In the genomic region with DNA sequence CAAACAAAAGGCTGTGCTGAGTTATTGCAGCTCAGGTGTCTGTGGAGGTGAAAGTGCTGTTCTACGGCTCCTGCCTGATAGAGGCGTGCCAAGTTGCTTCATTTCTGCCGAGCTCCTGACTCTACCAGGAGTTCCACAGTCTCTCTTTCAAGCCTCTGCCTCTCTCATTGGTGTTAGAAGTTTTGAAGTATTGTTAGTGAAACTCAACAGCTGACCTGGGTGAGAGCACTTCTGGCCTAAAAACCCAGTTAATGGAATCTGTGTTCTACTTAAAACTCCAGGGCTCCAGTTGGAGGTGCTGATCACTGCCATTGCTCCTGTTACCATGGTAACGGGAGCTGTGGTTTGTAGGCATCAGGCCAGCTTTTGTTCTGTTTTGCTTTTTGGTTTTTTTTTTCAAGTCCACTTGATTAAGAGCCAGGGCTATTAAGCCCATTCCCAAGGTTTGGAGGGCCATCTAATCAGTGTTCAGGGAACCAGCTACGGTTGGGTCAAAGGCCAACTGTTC, we compare ENCODE assay signal across 9 mouse cellular contexts. TPM values are rescaled to one million over a fixed set of nuclear protein-coding genes. Genes with fewer than 3 reads are reported as not detected.
DNase-seq lines count a peak whose midpoint lies in the region; ATAC-seq lines count a peak whose summit lies in the region.
"Had no signal": no experiment of that assay in that cellular context is flagged by ENCODE, and none has a peak within 500 bp of the region (broad histone marks: within the 10 kb centered on the region; RNA-seq: fewer than 3 reads in every experiment).

No protein-coding gene starts in this region.

- H3K9ac ChIP-seq in heart, embryonic 14.5 days (ENCODE audit: low read length): no peak overlapping the region
- no peak overlapping the region for H3K9ac ChIP-seq in hindbrain, embryonic 16.5 days (ENCODE audit: low read depth, low read length)

- no peak overlapping the region for H3K4me3 ChIP-seq in heart, embryonic 14.5 days (ENCODE audit: control insufficient read depth in 1 of 2, insufficient read depth in 1 of 2, low read depth in 1 of 2, low read length in 2 of 2)
- H3K4me3 ChIP-seq in hindbrain, embryonic 16.5 days (ENCODE audit: low read length): no peak overlapping the region

- H3K9me3 ChIP-seq in heart, embryonic 14.5 days (ENCODE audit: control insufficient read depth, low read length): no peaks in the 10 kb centered on the region
- no peaks in the 10 kb centered on the region for H3K9me3 ChIP-seq in hindbrain, embryonic 16.5 days (ENCODE audit: control insufficient read depth, low read length)

- peak overlapping the region; percentile 20 to 56 for H3K27ac ChIP-seq in heart, embryonic 14.5 days (replicated peaks in 1 of 2; ENCODE audit: control insufficient read depth in 1 of 2, insufficient read depth in 1 of 2, low read depth in 2 of 2, low read length in 2 of 2)
- peak overlapping the region; percentile 52 for H3K27ac ChIP-seq in hindbrain, embryonic 16.5 days (ENCODE audit: low read depth, low read length)

- H3K4me1 ChIP-seq in heart, embryonic 14.5 days (ENCODE audit: control insufficient read depth in 2 of 2, insufficient read depth in 2 of 2, low read length in 2 of 2): peaks cover 72 to 100% of the 10 kb centered on the region in 2 experiments
- peaks cover 40% of the 10 kb centered on the region for H3K4me1 ChIP-seq in hindbrain, embryonic 16.5 days (ENCODE audit: control insufficient read depth, insufficient read depth, low read depth, low read length)

- ATAC-seq in heart, embryonic 14.5 days (ENCODE audit: insufficient number of reproducible peaks, insufficient read depth, low FRiP score, low read depth): no peak
- no peak for ATAC-seq in hindbrain, embryonic 16.5 days
- ATAC-seq in granulocyte monocyte progenitor cell, adult 5-6 weeks (replicated peaks; ENCODE audit: poor library complexity, severe bottlenecking): no peak
- no peak for ATAC-seq in erythroblast, adult 5-6 weeks (replicated peaks; ENCODE audit: low FRiP score, poor library complexity, severe bottlenecking)

- H3K4me2 ChIP-seq in heart, embryonic 14.5 days (ENCODE audit: low read length): peak overlapping the region; percentile 0; the same call in 1 of the 2 replicates
- no peak overlapping the region for H3K4me2 ChIP-seq in hindbrain, embryonic 16.5 days (ENCODE audit: low read length)

- no peak for DNase-seq in heart, adult 8-10 months (ENCODE audit: low spot score)
- peak; percentile 78 for DNase-seq in brain, adult 2 months (ENCODE audit: low read depth, low spot score)
- DNase-seq in mesoderm, embryonic 11.5 days (ENCODE audit: low read depth, low spot score): peak; percentile 61
- no peak for DNase-seq in natural killer cell, adult 2 months (ENCODE audit: low spot score in 2 of 2)
- DNase-seq: kidney, adult 11 months had no signal

- 30% methylated on average over 5 of the region's 5 CpGs for WGBS in heart, embryonic 14.5 days
- 37% methylated on average over 5 of the region's 5 CpGs for WGBS in hindbrain, embryonic 16.5 days

- peaks cover under 1% of the 10 kb centered on the region; the same call in 1 of the 2 replicates for H3K36me3 ChIP-seq in heart, embryonic 14.5 days (ENCODE audit: control insufficient read depth, insufficient read depth, low read length)
- H3K36me3 ChIP-seq in hindbrain, embryonic 16.5 days (ENCODE audit: control insufficient read depth, insufficient read depth, low read length): no peaks in the 10 kb centered on the region

- no peaks in the 10 kb centered on the region for H3K27me3 ChIP-seq in heart, embryonic 14.5 days (ENCODE audit: control insufficient read depth, insufficient read depth, low read length)
- no peaks in the 10 kb centered on the region for H3K27me3 ChIP-seq in hindbrain, embryonic 16.5 days (replicated peaks; ENCODE audit: control insufficient read depth, insufficient read depth, low read length)

RNA-seq across cellular contexts. Expression of a gene that starts 11.6 kb away (rescaled TPM):
- polyA plus RNA-seq in heart, embryonic 14.5 days (2014; fragmentation: Nextera tagmentation; extraction: Ambion mirVana): 24.5 and 26.9 TPM in 2 replicates
- total RNA-seq in heart, adult 8-10 months (2022): 100 to 1,000 TPM; 281 to 370 (median 342) TPM
- polyA plus RNA-seq in hindbrain, embryonic 16.5 days (2015; fragmentation: Nextera tagmentation; extraction: Ambion mirVana): 2.7 and 3.8 TPM in 2 replicates
- 8.0 and 9.8 TPM in 2 replicates for total RNA-seq in granulocyte monocyte progenitor cell, adult 5-6 weeks (2014; fragmentation: Nextera tagmentation)
- total RNA-seq in granulocyte monocyte progenitor cell, adult 5-6 weeks (2017): 5.6 and 7.0 TPM in 2 replicates
- 0.58 and 6.9 TPM in 2 replicates for total RNA-seq in erythroblast, adult 5-6 weeks (2015; ENCODE audit: low replicate concordance)
- total RNA-seq in erythroblast, adult 5-6 weeks (2017; ENCODE audit: low replicate concordance): 2.8 and 4.8 TPM in 2 replicates

Comparison
In these comparisons a context has a peak if more than half of its experiments do, and no peak if none do; other contexts are left out.
1. DNase-seq: peak in brain, adult 2 months (single experiment) and mesoderm, embryonic 11.5 days (single experiment); none in heart, adult 8-10 months (single experiment) and natural killer cell, adult 2 months (0 of 2).
2. RNA of a gene that starts 11.6 kb away (total RNA-seq): 281 to 370 TPM in heart, adult 8-10 months; 5.6 to 9.8 TPM in granulocyte monocyte progenitor cell, adult 5-6 weeks and 0.58 to 6.9 TPM in erythroblast, adult 5-6 weeks; every median in the first group is over 10 times any median in the second.